Mouse (Mus musculus) megakaryocyte, embryonic 14.5 days (primary cell): Measurements from ENCODE around the gene Rph3al.

ENCODE experiments used
- FLI1 ChIP-seq: IDR thresholded peaks from 2 replicates; pipeline ENCODE4 v1.6.1; 2012; ENCODE audit warnings: low read length, inconsistent platforms, mixed read lengths
- GATA1 ChIP-seq: IDR thresholded peaks from 3 replicates; pipeline ENCODE4 v1.6.1; 2012; ENCODE audit warnings: mixed read lengths, low read length, inconsistent platforms, borderline replicate concordance

- no peak for TF ChIP-seq GATA1
- TF ChIP-seq FLI1, result no peak
These were observed 24.3 kb downstream of the Rph3al start for GRCm38 (mm10) chr11:75913953-75914352.
